Mouse (Mus musculus) forebrain, embryonic 14.5 days (tissue): ENCODE data around the gene Shank2. TPM values are rescaled to one million over a fixed set of nuclear protein-coding genes. Genes with fewer than 3 reads are reported as not detected.

Source experiments
- ATAC-seq: fragments of 200-750 bp; cut with Nextera tagmentation; 2 replicates; pipeline ENCODE4 v1.8.0; 2017; ENCODE audit warnings: mild to moderate bottlenecking, moderate library complexity
- DNase-seq: peaks from one replicate; pipeline ENCODE4 v3.0.0-alpha.2; 2015; ENCODE audit warnings: low spot score
- H3K27ac ChIP-seq: fragments of 300-500 bp; sonication (generic); 2 replicates; pipeline ENCODE4 v1.5.1; 2014; ENCODE audit warnings: low read depth, mild to moderate bottlenecking, control low read depth, low read length, moderate library complexity
- H3K27me3 ChIP-seq: fragments of 300-500 bp; sonication (generic); replicated peaks from 2 replicates; pipeline ENCODE4 v1.6.1; 2014; ENCODE audit warnings: low read length, control low read depth, mixed read lengths; ENCODE audit not compliant: control insufficient read depth, insufficient read depth
- H3K36me3 ChIP-seq: fragments of 300-500 bp; sonication (generic); 2 replicates; pipeline ENCODE4 v1.6.1; 2014; ENCODE audit warnings: low read length, control low read depth; ENCODE audit not compliant: control insufficient read depth, insufficient read depth
- H3K4me1 ChIP-seq: fragments of 300-500 bp; sonication (generic); 2 replicates; pipeline ENCODE4 v1.6.1; 2014; ENCODE audit warnings: antibody characterized with exemption, low read length, control low read depth; ENCODE audit not compliant: control insufficient read depth, insufficient read depth
- H3K4me2 ChIP-seq: fragments of 300-500 bp; sonication (generic); 2 replicates; pipeline ENCODE4 v1.6.1; 2014; ENCODE audit warnings: mild to moderate bottlenecking, control low read depth, low read length
- H3K4me3 ChIP-seq: fragments of 300-500 bp; sonication (generic); 2 replicates; pipeline ENCODE4 v1.5.1; 2014; ENCODE audit warnings: low read depth, low read length, control low read depth
- H3K9ac ChIP-seq: fragments of 300-500 bp; sonication (generic); 2 replicates; pipeline ENCODE4 v1.6.1; 2014; ENCODE audit warnings: mild to moderate bottlenecking, low read length, control low read depth, moderate library complexity
- H3K9me3 ChIP-seq: fragments of 300-500 bp; sonication (generic); replicated peaks from 2 replicates; pipeline ENCODE4 v1.6.1; 2016; ENCODE audit warnings: low read length, control low read depth, mixed read lengths; ENCODE audit not compliant: control insufficient read depth
- WGBS: fragments of 180-500 bp; shearing (Covaris S2); extraction: QIAGEN DNeasy Blood & Tissue Kit; methylation state at CpG from one replicate; pipeline ENCODE4 v1.1.7; 2014; 5-methylcytosine and 5-hydroxymethylcytosine counted together
- polyA plus RNA-seq: library from polyadenylated mRNA; unstranded; fragments of >200 nt; fragmentation: Nextera tagmentation; extraction: Ambion mirVana; gene quantifications from 2 replicates; pipeline ENCODE4 v1.2.1, GENCODE M21; 2014

Shank2 gene
- polyA plus RNA-seq, 1 experiment from 2014 or later: 4.6 TPM

DNA sequence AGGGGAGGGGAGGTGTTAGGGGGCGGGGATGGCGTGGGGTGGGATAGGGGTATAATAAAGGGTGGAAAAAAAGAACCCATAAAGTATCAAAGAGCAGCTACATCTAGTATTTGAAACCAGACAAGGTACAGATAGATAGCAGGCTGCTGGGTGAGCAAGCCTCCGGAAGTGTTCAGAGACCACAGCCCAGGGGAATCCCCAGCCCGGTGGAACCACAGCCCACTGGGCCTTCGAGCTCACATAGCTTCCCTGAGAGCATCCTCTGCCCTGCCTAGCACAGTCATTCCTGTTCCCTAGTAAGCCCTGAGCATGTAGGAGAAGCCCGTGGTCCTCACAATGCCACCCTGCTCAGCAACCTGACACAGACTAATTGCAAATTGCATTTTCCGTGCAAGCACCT lies 443.1 kb downstream of the Shank2 start:
- Histone ChIP-seq H3K4me3 (no peak overlapping the region), H3K4me1 (0 out of 2 replicates have a peak, but pooled peaks cover 2% of the 10 kb centered on the region), H3K9ac (no peak overlapping the region), H3K36me3 (peaks cover 91% of the 10 kb centered on the region), H3K4me2 (no peak overlapping the region), H3K9me3 (no peaks in the 10 kb centered on the region), H3K27ac (no peak overlapping the region), H3K27me3 (no peaks in the 10 kb centered on the region)
- no peak for DNase-seq
- WGBS: 95% methylated on average over 7 of the region's 7 CpGs
- ATAC-seq: no peak

DNA sequence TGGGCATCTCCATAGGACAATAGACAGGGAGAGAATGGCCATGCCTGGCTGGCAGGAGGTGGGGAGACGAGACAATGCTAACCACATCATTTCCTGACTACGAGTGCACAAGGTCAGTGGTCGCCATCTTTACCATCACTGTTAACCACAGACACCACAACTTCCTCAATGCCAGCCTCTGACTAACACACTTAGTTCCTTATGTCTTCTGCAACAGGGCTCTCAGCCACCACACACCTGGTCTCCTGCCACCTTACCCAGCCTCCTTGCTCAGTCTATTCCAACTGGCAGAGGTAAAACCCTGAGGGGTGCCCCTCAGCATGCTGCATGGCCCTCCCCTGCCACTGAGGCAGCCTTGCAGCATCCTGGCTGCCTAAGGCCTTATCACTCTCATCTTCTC lies 445.4 kb downstream of the Shank2 start:
- Histone ChIP-seq H3K4me3 (no peak overlapping the region), H3K27me3 (no peaks in the 10 kb centered on the region), H3K27ac (no peak overlapping the region), H3K4me2 (no peak overlapping the region), H3K9me3 (no peaks in the 10 kb centered on the region), H3K36me3 (peaks cover 91% of the 10 kb centered on the region), H3K4me1 (0 out of 2 replicates have a peak, but pooled peaks cover 2% of the 10 kb centered on the region), H3K9ac (no peak overlapping the region)
- 88% methylated on average over 3 of the region's 3 CpGs for WGBS
- DNase-seq (no peak), ATAC-seq (no peak)

DNA sequence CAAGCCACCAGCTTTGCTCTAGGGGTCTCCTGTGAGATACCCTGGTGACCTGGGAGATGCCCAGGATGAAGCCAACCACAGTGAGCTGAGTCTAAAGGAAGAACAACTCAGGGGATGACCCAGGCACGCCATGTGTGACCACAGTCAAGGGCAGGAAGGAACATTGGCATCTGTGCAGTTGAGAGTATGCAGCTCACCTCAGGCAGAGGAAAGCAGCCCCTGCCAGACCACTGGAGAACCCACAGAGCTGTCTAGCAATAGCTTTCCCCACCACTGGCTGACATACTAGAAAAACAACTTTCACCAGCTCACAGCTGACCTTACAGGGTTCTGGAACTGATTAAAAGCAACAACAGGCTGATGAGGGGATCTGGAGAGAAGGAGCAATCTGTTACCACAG lies 446.5 kb downstream of the Shank2 start:
- Histone ChIP-seq H3K27ac (no peak overlapping the region), H3K4me3 (no peak overlapping the region), H3K9ac (no peak overlapping the region), H3K4me1 (0 out of 2 replicates have a peak, but pooled peaks cover 2% of the 10 kb centered on the region), H3K4me2 (no peak overlapping the region), H3K27me3 (no peaks in the 10 kb centered on the region), H3K9me3 (no peaks in the 10 kb centered on the region), H3K36me3 (peaks cover 92% of the 10 kb centered on the region)
- no peak for DNase-seq
- no peak for ATAC-seq
- WGBS: 77% methylated on average over 1 of the region's 1 CpGs

DNA sequence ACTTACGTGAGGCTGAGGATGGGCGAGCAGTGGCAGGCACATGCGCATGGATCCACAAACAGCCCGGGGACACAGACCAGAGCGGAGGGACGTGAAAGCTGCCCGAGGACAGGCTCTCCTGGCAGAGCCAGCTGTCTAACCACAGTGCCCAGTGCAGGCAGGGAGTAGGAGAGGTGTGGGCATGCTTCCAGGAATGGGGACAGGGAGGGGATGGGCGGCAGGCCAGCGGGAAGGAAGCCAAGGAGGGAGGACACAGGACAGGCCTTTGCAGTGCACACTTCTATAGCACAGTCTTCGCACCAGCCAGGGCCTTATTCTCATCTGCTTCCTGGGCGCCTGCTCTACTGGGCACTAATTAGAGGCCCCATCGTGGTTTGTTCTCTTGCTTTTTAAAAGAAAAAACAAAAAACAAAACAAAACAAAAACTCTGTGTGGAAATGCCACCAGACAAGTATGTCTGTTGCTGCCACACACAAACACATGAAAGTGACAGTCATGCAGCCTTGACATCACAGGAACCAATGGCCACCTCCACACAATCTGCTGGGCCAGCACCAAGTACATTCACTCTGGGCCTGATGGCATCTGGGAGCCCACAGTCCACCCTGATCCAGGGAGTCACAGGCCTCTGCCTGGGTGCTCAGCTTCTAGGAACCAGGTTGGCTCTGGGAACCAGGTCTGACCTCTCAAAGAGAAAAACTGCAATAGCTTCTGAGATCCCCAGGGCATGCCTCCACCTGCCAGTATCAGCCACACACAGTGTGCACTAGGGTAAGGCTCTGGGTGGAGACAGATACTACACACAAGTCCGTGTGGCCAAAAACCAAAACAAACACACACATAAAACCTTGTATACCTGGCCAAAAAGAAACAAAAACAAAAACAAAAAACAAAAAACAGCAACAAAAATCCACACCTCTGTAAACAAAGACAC lies 448.2 kb downstream of the Shank2 start:
- 0 out of 2 replicates have a peak, but pooled peaks cover 2% of the 10 kb centered on the region for H3K4me1 ChIP-seq
- no peak overlapping the region for H3K9ac ChIP-seq
- no peak overlapping the region for H3K4me2 ChIP-seq
- 0 out of 2 replicates have a peak overlapping the region, but pooled peaks have one; percentile 9 for H3K27ac ChIP-seq
- H3K4me3 ChIP-seq: no peak overlapping the region
- DNase-seq (peak; percentile 85), ATAC-seq (peak; percentile 90)
- WGBS: 56% methylated on average over 13 of the region's 13 CpGs
- no peaks in the 10 kb centered on the region for H3K27me3 ChIP-seq
- peaks cover 98% of the 10 kb centered on the region for H3K36me3 ChIP-seq
- no peaks in the 10 kb centered on the region for H3K9me3 ChIP-seq

DNA sequence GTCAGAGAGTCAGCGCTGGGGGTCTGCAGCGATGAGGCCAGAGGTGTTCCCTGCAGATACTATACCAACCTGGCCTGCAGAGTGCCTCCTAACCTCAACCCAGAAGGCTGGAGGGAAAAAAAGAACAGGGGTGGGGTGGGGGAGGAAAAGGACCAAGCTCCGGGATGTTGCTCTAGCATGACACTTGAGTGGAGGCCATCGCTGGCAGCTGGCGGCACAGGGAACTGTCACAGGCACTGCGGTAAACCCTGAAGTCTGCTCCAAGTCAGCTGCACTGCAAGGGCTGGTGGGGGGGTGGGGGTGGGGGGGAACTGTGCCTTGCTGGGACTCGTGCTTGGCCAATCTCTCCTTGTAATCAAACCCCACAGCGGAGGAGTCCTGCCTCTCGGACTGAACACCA lies 448.9 kb downstream of the Shank2 start:
- H3K27ac ChIP-seq: no peak overlapping the region
- no peak for ATAC-seq
- H3K4me3 ChIP-seq: no peak overlapping the region
- WGBS: 85% methylated on average over 9 of the region's 9 CpGs
- no peak overlapping the region for H3K9ac ChIP-seq
- 0 out of 2 replicates have a peak, but pooled peaks cover 2% of the 10 kb centered on the region for H3K4me1 ChIP-seq
- DNase-seq: no peak
- H3K9me3 ChIP-seq: no peaks in the 10 kb centered on the region
- H3K4me2 ChIP-seq: no peak overlapping the region
- H3K36me3 ChIP-seq: peaks cover 98% of the 10 kb centered on the region
- no peaks in the 10 kb centered on the region for H3K27me3 ChIP-seq

DNA sequence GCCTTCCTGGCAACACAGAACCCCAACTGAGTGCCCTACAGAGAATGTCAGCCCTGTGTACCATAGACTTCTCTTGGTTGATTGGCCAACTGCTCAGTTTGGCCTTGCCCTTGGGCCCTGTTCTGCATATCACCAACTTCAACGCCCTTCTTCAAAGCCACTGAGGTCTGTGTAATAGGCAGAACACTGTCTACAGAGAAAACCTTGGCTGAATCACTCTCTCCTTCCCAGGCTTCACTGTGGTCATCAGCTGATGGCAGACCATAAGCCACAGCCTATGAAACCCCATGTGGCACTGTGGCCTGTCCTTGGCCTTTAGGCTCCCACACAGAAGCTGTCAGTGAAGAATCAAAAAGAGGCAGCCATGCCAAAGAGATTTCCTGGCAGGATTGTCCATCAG lies 457.2 kb downstream of the Shank2 start:
- no peak for ATAC-seq
- 100% methylated on average over 1 of the region's 1 CpGs for WGBS

DNA sequence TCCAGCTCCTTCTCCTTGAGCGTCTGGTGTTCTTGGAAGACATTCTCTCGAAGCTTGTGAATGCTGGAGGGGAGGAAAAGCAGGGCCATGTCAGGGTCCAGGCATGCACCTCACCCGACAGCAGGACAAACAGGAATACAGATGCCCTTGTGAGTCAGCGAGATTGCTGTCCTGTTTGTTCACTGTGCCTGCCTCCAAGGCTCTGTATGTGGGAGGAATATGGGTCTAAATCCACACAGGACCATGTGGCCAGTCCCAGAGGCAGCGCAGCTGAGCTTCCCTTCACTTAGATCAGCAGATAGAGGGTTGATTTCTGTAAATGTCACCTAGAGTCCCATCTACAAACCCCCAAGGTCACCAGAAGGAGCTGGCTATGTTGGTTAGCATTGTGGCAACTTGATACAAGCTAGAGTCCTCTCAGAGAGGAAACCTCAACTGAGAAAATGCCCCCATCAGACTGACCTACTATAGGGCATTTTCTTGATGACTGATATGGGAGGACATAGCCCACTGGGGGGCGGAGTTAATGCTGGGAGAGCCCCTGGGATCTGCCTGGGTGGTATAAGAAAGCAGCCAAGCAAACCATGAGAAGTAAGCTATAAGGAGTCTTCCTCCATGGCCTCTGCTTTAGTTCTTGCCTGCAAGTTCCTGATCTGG lies 459.6 kb downstream of the Shank2 start:
- no peak overlapping the region for H3K9ac ChIP-seq
- ATAC-seq (no peak), DNase-seq (no peak)

More for the DNA sequence above, 457.2 kb downstream of the Shank2 start:
- Histone ChIP-seq H3K9ac (no peak overlapping the region), H3K36me3 (peaks cover 100% of the 10 kb centered on the region), H3K9me3 (no peaks in the 10 kb centered on the region), H3K4me3 (no peak overlapping the region), H3K27me3 (no peaks in the 10 kb centered on the region), H3K4me1 (no peaks in the 10 kb centered on the region), H3K4me2 (no peak overlapping the region), H3K27ac (no peak overlapping the region)
- no peak for DNase-seq

DNA sequence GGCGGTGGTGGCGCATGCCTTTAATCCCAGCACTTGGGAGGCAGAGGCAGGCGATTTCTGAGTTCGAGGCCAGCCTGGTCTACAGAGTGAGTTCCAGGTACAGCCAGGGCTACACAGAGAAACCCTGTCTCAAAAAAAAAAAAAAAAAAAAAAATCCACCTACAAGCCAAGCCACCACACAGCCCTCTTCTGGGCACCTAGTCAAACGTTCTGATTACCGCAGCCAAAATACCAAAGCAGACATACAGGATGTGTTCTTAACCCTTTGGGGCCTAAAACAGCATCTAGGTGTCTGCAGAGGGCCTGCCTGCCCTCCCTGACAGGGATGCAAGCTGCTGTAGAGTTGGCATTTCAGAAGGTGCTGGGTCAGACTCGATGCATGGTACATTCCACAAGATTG lies 460.8 kb downstream of the Shank2 start:
- Histone ChIP-seq H3K4me2 (no peak overlapping the region), H3K27ac (no peak overlapping the region), H3K9me3 (no peaks in the 10 kb centered on the region), H3K9ac (no peak overlapping the region), H3K4me3 (no peak overlapping the region), H3K4me1 (no peaks in the 10 kb centered on the region), H3K36me3 (peaks cover 83% of the 10 kb centered on the region), H3K27me3 (no peaks in the 10 kb centered on the region)
- ATAC-seq (no peak), DNase-seq (no peak)
- 89% methylated on average over 7 of the region's 7 CpGs for WGBS

More for the DNA sequence above, 459.6 kb downstream of the Shank2 start:
- Histone ChIP-seq H3K4me2 (no peak overlapping the region), H3K4me1 (no peaks in the 10 kb centered on the region), H3K9me3 (no peaks in the 10 kb centered on the region), H3K4me3 (no peak overlapping the region), H3K27me3 (no peaks in the 10 kb centered on the region), H3K27ac (no peak overlapping the region), H3K36me3 (peaks cover 95% of the 10 kb centered on the region)
- WGBS: 96% methylated on average over 6 of the region's 6 CpGs
